Mouse (Mus musculus) hematopoietic stem cell, adult 5-6 weeks (primary cell): ENCODE measurements at regions not wholly inside any gene's neighbourhood (a gene's known extent, or its start where the extent isn't known, plus 50 kb on each side); places are given as distances from the start of the nearest gene placed in this dataset.
"Not testable (repeated sequence)": the region's sequence is repeated elsewhere in the genome, so short reads cannot be mapped to it uniquely, and the experiment has no call there.

Experiments used
- ATAC-seq, 2 experiments: fragments of 125-278 bp in 1 of 2; replicated peaks in 1 of 2; 2 replicates each; pipeline ENCODE4 v1.8.0; 2016 to 2017; ENCODE audit warnings: inconsistent platforms in 2 of 2, mild to moderate bottlenecking in 2 of 2, moderate number of reproducible peaks in 2 of 2, low read depth in 1 of 2, moderate TSS enrichment in 1 of 2; ENCODE audit not compliant: low FRiP score in 2 of 2, poor library complexity in 2 of 2, severe bottlenecking in 2 of 2, insufficient read depth in 1 of 2, low TSS enrichment in 1 of 2

DNA sequence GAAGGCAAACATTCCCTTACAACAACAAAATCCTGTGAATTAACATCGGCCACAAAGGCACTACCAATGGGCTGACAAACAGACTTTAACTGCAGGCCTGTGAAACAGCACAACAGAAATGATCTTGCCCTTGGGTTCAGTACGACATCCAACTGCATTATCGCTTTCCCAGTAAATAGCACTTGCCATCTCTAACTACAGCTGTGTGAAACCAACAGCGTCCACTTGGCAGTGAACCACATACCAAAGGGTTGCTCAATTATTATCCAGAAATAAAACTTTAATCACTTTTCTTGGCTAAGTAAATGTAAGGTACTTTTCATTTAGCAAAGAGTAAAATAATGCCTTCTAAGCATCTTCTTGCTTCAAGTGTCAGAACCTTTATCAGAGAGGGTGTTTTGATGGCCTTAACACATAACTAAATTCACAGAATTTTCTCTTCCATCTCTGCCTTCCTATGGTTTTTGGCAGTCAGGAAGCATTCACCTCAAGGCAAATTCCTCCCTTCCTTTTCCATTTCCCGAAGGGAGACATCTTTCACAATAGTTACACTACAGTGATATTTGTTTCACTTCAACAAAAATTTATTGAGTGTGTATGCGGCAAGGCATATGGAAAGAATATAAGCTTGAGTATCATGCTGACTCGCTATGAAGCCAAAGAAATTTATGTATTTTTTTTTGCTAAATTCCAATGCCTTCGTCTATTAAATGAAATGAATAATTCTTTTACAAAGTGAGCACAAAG is 178.9 kb upstream of the Mpdz start:
- no peak for ATAC-seq

DNA sequence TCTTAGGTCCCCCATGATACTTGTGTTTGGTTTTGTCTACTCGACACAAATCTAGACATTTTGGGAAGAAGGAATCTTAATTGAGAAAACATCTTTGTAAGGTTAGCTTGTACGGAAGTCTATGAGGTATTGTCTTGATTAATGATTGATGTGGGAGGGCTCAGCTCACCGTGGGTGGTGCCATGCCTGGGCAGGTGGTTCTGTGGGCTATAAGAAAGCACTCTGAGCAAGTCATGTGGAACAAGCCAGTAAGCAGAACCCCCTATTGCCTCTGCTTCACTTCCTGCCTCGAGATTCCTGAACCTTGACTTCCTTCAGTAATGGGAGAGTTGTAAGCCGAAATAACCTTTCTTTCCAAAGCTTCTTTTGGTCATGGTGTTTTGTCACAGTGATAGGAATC is 174.6 kb upstream of the Mpdz start:
- no peak for ATAC-seq

DNA sequence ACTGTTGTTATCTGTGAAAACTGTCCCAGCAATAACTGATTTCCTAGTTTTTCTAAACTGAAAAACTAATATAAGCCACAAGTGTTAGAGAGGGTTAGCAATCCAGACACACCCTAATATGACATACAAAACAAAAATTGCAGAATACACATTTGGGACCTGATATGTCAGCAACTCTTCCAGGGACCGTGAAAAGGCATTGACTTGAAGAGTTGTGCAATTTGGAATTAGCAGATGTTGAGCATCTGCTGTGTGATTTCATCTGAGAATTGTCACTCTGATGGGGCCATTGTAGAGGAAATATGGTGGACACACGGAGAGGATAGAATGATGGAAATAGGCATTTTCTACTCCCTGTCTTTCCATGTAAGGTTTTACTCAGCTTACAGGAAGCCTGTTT is 168.6 kb upstream of the Mpdz start:
- no peak for ATAC-seq

- ATAC-seq, result no peak
These were observed 157.8 kb upstream of the Mpdz start for GRCm38 (mm10) chr4:81600396-81600795.

DNA sequence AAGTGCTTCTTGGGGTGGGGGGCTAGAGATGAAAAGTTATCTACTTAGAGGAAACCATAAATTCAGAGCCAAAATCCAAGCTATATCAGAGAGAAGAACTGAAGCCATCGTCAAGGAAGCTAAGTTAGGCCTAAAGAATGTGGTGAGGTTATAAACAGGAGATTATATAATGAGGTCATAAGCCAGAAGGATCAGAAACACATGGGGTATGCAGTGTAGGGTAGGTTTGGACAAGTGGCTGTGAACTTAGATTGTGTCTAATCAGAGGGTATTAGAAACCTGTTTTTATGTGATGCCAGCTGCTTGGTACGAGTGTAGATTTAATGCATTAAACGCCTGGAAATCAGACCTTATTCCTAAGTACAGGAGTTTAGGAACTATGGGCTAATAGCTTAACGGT is 154.8 kb upstream of the Mpdz start:
- ATAC-seq, result no peak

DNA sequence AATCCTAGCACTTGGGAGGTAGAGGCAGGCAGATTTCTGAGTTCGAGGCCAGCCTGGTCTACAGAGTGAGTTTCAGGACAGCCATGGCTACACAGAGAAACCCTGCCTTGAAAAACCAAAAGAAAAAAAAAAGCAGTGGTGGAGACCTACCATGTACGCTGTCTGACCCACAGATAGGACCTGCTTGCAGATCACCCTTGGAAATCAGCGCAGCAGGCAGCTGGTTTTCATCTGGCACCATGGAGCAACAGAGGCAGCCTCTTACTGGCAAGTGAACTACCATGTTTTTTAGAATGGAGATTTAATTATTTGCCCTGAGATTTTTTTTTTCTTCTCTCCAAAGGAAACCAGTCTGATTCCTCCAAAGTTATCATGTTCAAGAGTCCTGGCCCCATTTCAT is 150.8 kb upstream of the Mpdz start:
- not testable (repeated sequence) for ATAC-seq

GRCm38 (mm10) chr4:81582546-81582945 is 139.9 kb upstream of the Mpdz start:
- no peak for ATAC-seq

GRCm38 (mm10) chr4:81580553-81580952 is 137.9 kb upstream of the Mpdz start:
- no peak for ATAC-seq

DNA sequence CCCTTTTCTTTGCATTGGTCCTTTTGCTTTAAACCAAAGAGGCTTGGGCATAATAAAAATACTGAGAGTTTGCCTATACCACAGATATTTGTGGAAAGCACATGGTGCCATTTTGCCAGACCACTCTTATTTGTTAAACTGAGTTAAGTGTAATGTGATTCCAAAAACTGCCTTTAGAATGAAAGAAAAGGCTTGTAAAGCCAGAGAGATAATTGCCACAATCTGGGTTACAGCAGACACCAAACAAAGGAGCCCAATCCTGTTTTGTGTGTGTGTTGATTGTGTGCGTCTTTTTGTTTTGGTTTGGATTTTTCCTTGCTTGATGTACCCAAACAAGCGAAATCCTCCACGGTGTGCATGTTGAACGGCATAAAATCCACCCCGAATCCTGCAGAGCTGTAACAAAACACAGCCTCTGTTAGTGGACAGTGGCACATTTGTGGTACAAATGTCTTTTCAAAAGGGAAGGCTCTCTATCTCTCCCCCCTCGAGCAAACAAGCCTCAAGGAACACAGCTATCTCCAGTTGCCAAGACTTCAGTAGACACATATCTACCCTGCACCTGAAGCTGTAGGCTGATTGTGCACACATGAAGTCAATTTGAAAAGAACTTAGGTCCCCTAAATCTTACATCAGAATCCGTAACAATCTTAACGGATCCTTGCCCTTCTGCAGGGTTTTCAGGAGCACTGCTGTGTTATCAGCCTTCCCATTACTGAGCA is 136.9 kb upstream of the Mpdz start:
- ATAC-seq, result no peak

- ATAC-seq, result no peak
These were observed 136.4 kb upstream of the Mpdz start for GRCm38 (mm10) chr4:81578981-81579380.

GRCm38 (mm10) chr4:81573771-81574170 is 131.2 kb upstream of the Mpdz start:
- no peak for ATAC-seq

- no peak for ATAC-seq
These were observed 128.1 kb upstream of the Mpdz start for GRCm38 (mm10) chr4:81570736-81571135.

- no peak for ATAC-seq
These were observed 126.9 kb upstream of the Mpdz start for GRCm38 (mm10) chr4:81569531-81569930.

GRCm38 (mm10) chr4:81568404-81568803 is 125.8 kb upstream of the Mpdz start:
- ATAC-seq, result no peak

- ATAC-seq, result no peak
These were observed 125.3 kb upstream of the Mpdz start for GRCm38 (mm10) chr4:81567928-81568327.

- no peak for ATAC-seq
These were observed 123.9 kb upstream of the Mpdz start for GRCm38 (mm10) chr4:81566526-81566925.

GRCm38 (mm10) chr4:81565422-81566395 is 123.1 kb upstream of the Mpdz start:
- no peak for ATAC-seq

GRCm38 (mm10) chr4:81564446-81564845 is 121.8 kb upstream of the Mpdz start:
- no peak for ATAC-seq
